8 mouse cellular contexts compared by ENCODE assay signal in genomic region chr17:32368991-32369578, GRCm38 (mm10). TPM values are rescaled to one million over a fixed set of nuclear protein-coding genes. Genes with fewer than 3 reads are reported as not detected.
DNase-seq lines count a peak whose midpoint lies in the region; ATAC-seq and TF ChIP-seq lines count a peak whose summit lies in the region.
"Had no signal": no experiment of that assay in that cellular context is flagged by ENCODE, and none has a peak within 500 bp of the region (broad histone marks: within the 10 kb centered on the region; RNA-seq: fewer than 3 reads in every experiment).

No protein-coding gene starts in this region.

- no peak for ATAC-seq in forebrain, postnatal 0 days
- peak; percentile 66 for ATAC-seq in liver, embryonic 14.5 days (ENCODE audit: insufficient read depth)

- H3K36me3 ChIP-seq in thymus, adult 2 months (ENCODE audit: control insufficient read depth, insufficient read depth, low read length): no peaks in the 10 kb centered on the region
- H3K36me3 ChIP-seq in forebrain, postnatal 0 days (ENCODE audit: insufficient read depth): peaks cover 7% of the 10 kb centered on the region
- no peaks in the 10 kb centered on the region for H3K36me3 ChIP-seq in liver, embryonic 14.5 days (replicated peaks; ENCODE audit: control insufficient read depth, insufficient read depth, low read depth)

- H3K9me3 ChIP-seq in forebrain, postnatal 0 days (ENCODE audit: low read length): no peaks in the 10 kb centered on the region
- no peaks in the 10 kb centered on the region for H3K9me3 ChIP-seq in liver, embryonic 14.5 days (ENCODE audit: control insufficient read depth, low read length)

- peak overlapping the region; percentile 19; the same call in 1 of the 2 replicates for H3K4me2 ChIP-seq in forebrain, postnatal 0 days (ENCODE audit: low read depth)
- H3K4me2 ChIP-seq in liver, embryonic 14.5 days (ENCODE audit: low read depth): peak overlapping the region; percentile 78

- no peaks in the 10 kb centered on the region for H3K27me3 ChIP-seq in thymus, adult 2 months (ENCODE audit: control insufficient read depth, insufficient read depth, low read length)
- H3K27me3 ChIP-seq in forebrain, postnatal 0 days (ENCODE audit: insufficient read depth, low read length): no peaks in the 10 kb centered on the region
- no peaks in the 10 kb centered on the region for H3K27me3 ChIP-seq in liver, embryonic 14.5 days (ENCODE audit: control insufficient read depth, insufficient read depth, low read length)

- H3K9ac ChIP-seq in forebrain, postnatal 0 days: no peak overlapping the region
- H3K9ac ChIP-seq in liver, embryonic 14.5 days (replicated peaks): peak overlapping the region; percentile 67

- TF ChIP-seq CTCF in thymus, adult 2 months (IDR thresholded peaks at IDR 0.05; ENCODE audit: borderline replicate concordance, control insufficient read depth, extremely low read depth, insufficient read depth, low read length, poor library complexity): no peak
- TF ChIP-seq CTCF in forebrain, postnatal 0 days (IDR thresholded peaks at IDR 0.05; ENCODE audit: low read depth): no peak
- TF ChIP-seq CTCF in liver, embryonic 14.5 days (IDR thresholded peaks at IDR 0.05; ENCODE audit: low read depth): no peak

- H3K27ac ChIP-seq in thymus, adult 2 months (ENCODE audit: control insufficient read depth, insufficient read depth, low read length): peak overlapping the region; percentile 44; the same call in 1 of the 2 replicates
- H3K27ac ChIP-seq in forebrain, postnatal 0 days (ENCODE audit: low read depth, low read length): no peak overlapping the region
- H3K27ac ChIP-seq in liver, embryonic 14.5 days: peak overlapping the region; percentile 60
- H3K27ac ChIP-seq: layer of hippocampus, adult 2 months had no signal

- H3K4me1 ChIP-seq in thymus, adult 2 months (replicated peaks; ENCODE audit: control insufficient read depth, insufficient read depth, low read length): peaks cover 6% of the 10 kb centered on the region
- peaks cover 4% of the 10 kb centered on the region; the same call in 1 of the 2 replicates for H3K4me1 ChIP-seq in forebrain, postnatal 0 days (ENCODE audit: insufficient read depth)
- peaks cover 23 to 31% of the 10 kb centered on the region in 2 experiments for H3K4me1 ChIP-seq in liver, embryonic 14.5 days (replicated peaks; ENCODE audit: control insufficient read depth in 2 of 2, insufficient read depth in 2 of 2, low read length in 1 of 2)

- no peak for TF ChIP-seq POLR2A in thymus, adult 2 months (IDR thresholded peaks at IDR 0.05; ENCODE audit: control insufficient read depth, extremely low read depth, insufficient read depth, low read length, poor library complexity)

- TF ChIP-seq EP300 in liver, embryonic 14.5 days (IDR thresholded peaks at IDR 0.05; ENCODE audit: low read depth): no peak

- H3K4me3 ChIP-seq in thymus, adult 2 months (ENCODE audit: control insufficient read depth, insufficient read depth, low read length): peak overlapping the region; percentile 26
- 0 out of 2 replicates have a peak overlapping the region, but pooled peaks have one; percentile 9 for H3K4me3 ChIP-seq in forebrain, postnatal 0 days (ENCODE audit: low read depth, low read length)
- H3K4me3 ChIP-seq in liver, embryonic 14.5 days (ENCODE audit: insufficient read depth in 1 of 2, low read depth in 2 of 2, low read length in 2 of 2): peak overlapping the region; percentile 59 to 68
- H3K4me3 ChIP-seq: layer of hippocampus, adult 2 months had no signal

- DNase-seq in thymus, adult 2 months: no peak
- no peak for DNase-seq in thymus, postnatal 25 days
- no peak for DNase-seq in forebrain, postnatal 0 days
- no peak for DNase-seq in liver, embryonic 14.5 days (ENCODE audit: low read depth in 3 of 3, low spot score in 3 of 3)
- DNase-seq in urinary bladder, adult 18-20 months (ENCODE audit: low spot score in 2 of 2): no peak
- DNase-seq in cerebellum, adult 11 months: no peak
- DNase-seq in frontal cortex, postnatal 36 days (ENCODE audit: low spot score in 2 of 2): no peak

- WGBS in thymus, adult 2 months: 29% methylated on average over 14 of the region's 17 CpGs
- WGBS in forebrain, postnatal 0 days: 20% methylated on average over 12 of the region's 17 CpGs
- 19% methylated on average over 10 of the region's 17 CpGs for WGBS in liver, embryonic 14.5 days (ENCODE audit: insufficient replicate concordance)

RNA-seq across cellular contexts. Expression of gene Akap8l, which starts 18.7 kb away (rescaled TPM):
- polyA plus RNA-seq in thymus, adult 2 months (2012; rRNA removed): 191 and 196 TPM in 2 replicates
- 74.2 and 86.2 TPM in 2 replicates for total RNA-seq in forebrain, postnatal 0 days (2014; rRNA removed)
- polyA plus RNA-seq in forebrain, postnatal 0 days (2015; fragmentation: Nextera tagmentation; extraction: Ambion mirVana): 76.0 and 80.5 TPM in 2 replicates
- 24.1 and 35.4 TPM in 2 replicates for polyA plus RNA-seq in liver, embryonic 14.5 days (2012; rRNA removed)
- polyA plus RNA-seq in liver, embryonic 14.5 days (2014; fragmentation: Nextera tagmentation; extraction: Ambion mirVana): 18.9 and 23.5 TPM in 2 replicates

RNA-seq across cellular contexts. Expression of gene Wiz, which starts 20.2 kb away (rescaled TPM):
- polyA plus RNA-seq in thymus, adult 2 months (2012; rRNA removed): 57.1 and 71.0 TPM in 2 replicates
- total RNA-seq in forebrain, postnatal 0 days (2014; rRNA removed): 38.2 and 55.4 TPM in 2 replicates
- polyA plus RNA-seq in forebrain, postnatal 0 days (2015; fragmentation: Nextera tagmentation; extraction: Ambion mirVana): 35.4 and 42.0 TPM in 2 replicates
- 9.8 and 10.7 TPM in 2 replicates for polyA plus RNA-seq in liver, embryonic 14.5 days (2012; rRNA removed)
- polyA plus RNA-seq in liver, embryonic 14.5 days (2014; fragmentation: Nextera tagmentation; extraction: Ambion mirVana): 5.5 and 7.8 TPM in 2 replicates

RNA-seq across cellular contexts. Expression of gene Rasal3, which starts 34.3 kb away (rescaled TPM):
- 541 and 555 TPM in 2 replicates for polyA plus RNA-seq in thymus, adult 2 months (2012; rRNA removed)
- 0.52 and 0.62 TPM in 2 replicates for total RNA-seq in forebrain, postnatal 0 days (2014; rRNA removed)
- 0.20 and 0.54 TPM in 2 replicates for polyA plus RNA-seq in forebrain, postnatal 0 days (2015; fragmentation: Nextera tagmentation; extraction: Ambion mirVana)
- polyA plus RNA-seq in liver, embryonic 14.5 days (2012; rRNA removed): 2.0 and 2.1 TPM in 2 replicates
- polyA plus RNA-seq in liver, embryonic 14.5 days (2014; fragmentation: Nextera tagmentation; extraction: Ambion mirVana): 2.2 and 2.3 TPM in 2 replicates

RNA-seq across cellular contexts. Expression of gene Akap8, which starts 48.0 kb away (rescaled TPM):
- polyA plus RNA-seq in thymus, adult 2 months (2012; rRNA removed): 169 and 177 TPM in 2 replicates
- 75.0 and 114 TPM in 2 replicates for total RNA-seq in forebrain, postnatal 0 days (2014; rRNA removed)
- polyA plus RNA-seq in forebrain, postnatal 0 days (2015; fragmentation: Nextera tagmentation; extraction: Ambion mirVana): 44.8 and 64.3 TPM in 2 replicates
- 19.4 and 26.8 TPM in 2 replicates for polyA plus RNA-seq in liver, embryonic 14.5 days (2012; rRNA removed)
- polyA plus RNA-seq in liver, embryonic 14.5 days (2014; fragmentation: Nextera tagmentation; extraction: Ambion mirVana): 12.3 and 12.6 TPM in 2 replicates

RNA-seq across cellular contexts. Expression of gene Pglyrp2, which starts 54.9 kb away (rescaled TPM):
- 202 and 206 TPM in 2 replicates for polyA plus RNA-seq in thymus, adult 2 months (2012; rRNA removed)
- not detected in 2 replicates for total RNA-seq in forebrain, postnatal 0 days (2014; rRNA removed)
- polyA plus RNA-seq in forebrain, postnatal 0 days (2015; fragmentation: Nextera tagmentation; extraction: Ambion mirVana): not detected in 2 replicates
- 5.7 and 8.3 TPM in 2 replicates for polyA plus RNA-seq in liver, embryonic 14.5 days (2012; rRNA removed)
- 3.6 and 4.0 TPM in 2 replicates for polyA plus RNA-seq in liver, embryonic 14.5 days (2014; fragmentation: Nextera tagmentation; extraction: Ambion mirVana)
- total RNA-seq: layer of hippocampus, adult 2 months had no signal

Comparison
In these comparisons a context has a peak if more than half of its experiments do, and no peak if none do; other contexts are left out.
1. H3K4me3 ChIP-seq: peak in every context shown above with its lines; median percentile 64 in liver, embryonic 14.5 days; 26 in thymus, adult 2 months; 9 in forebrain, postnatal 0 days.
2. RNA of gene Rasal3, which starts 34.3 kb away (polyA plus RNA-seq): 541 to 555 TPM in thymus, adult 2 months; 2.0 to 2.3 TPM in liver, embryonic 14.5 days and 0.20 to 0.54 TPM in forebrain, postnatal 0 days; every median in the first group is over 100 times any median in the second.